Comparison of ENCODE assay signal across 25 mouse cellular contexts in genomic region chr2:52585384-52585783, GRCm38 (mm10).
DNase-seq lines count a peak whose midpoint lies in the region; ATAC-seq lines count a peak whose summit lies in the region.
"Had no signal": no experiment of that assay in that cellular context is flagged by ENCODE, and none has a peak within 500 bp of the region (broad histone marks: within the 10 kb centered on the region; RNA-seq: fewer than 3 reads in every experiment).

No protein-coding gene starts in this region.

- no peaks in the 10 kb centered on the region for H3K27me3 ChIP-seq in liver, embryonic 12.5 days (replicated peaks)
- no peaks in the 10 kb centered on the region for H3K27me3 ChIP-seq in liver, embryonic 15.5 days
- no peaks in the 10 kb centered on the region for H3K27me3 ChIP-seq in kidney, embryonic 16.5 days (ENCODE audit: insufficient read depth, low read length)
- H3K27me3 ChIP-seq: forebrain, embryonic 13.5 days; heart, embryonic 12.5 days; heart, embryonic 15.5 days; hindbrain, embryonic 12.5 days; hindbrain, embryonic 15.5 days; Patski had no signal

- peaks cover 59% of the 10 kb centered on the region for H3K4me1 ChIP-seq in liver, embryonic 12.5 days
- peaks cover 48% of the 10 kb centered on the region for H3K4me1 ChIP-seq in liver, embryonic 15.5 days (replicated peaks)
- peaks cover 2% of the 10 kb centered on the region; the same call in 1 of the 2 replicates for H3K4me1 ChIP-seq in kidney, embryonic 16.5 days (ENCODE audit: insufficient read depth, low read length)

- H3K4me3 ChIP-seq in liver, embryonic 12.5 days = no peak overlapping the region
- H3K4me3 ChIP-seq in liver, embryonic 15.5 days (replicated peaks) = no peak overlapping the region
- H3K4me3 ChIP-seq in kidney, embryonic 16.5 days (ENCODE audit: low read length) = no peak overlapping the region
- H3K4me3 ChIP-seq: forebrain, embryonic 10.5 days; forebrain, embryonic 13.5 days; heart, embryonic 12.5 days; heart, embryonic 15.5 days; hindbrain, embryonic 12.5 days; hindbrain, embryonic 15.5 days had no signal

- 29% methylated on average over 4 of the region's 4 CpGs for WGBS in liver, embryonic 12.5 days (ENCODE audit: insufficient replicate concordance)
- 24% methylated on average over 4 of the region's 4 CpGs for WGBS in liver, embryonic 15.5 days (ENCODE audit: insufficient replicate concordance)
- WGBS in kidney, embryonic 16.5 days = 76% methylated on average over 4 of the region's 4 CpGs

- H3K9ac ChIP-seq in liver, embryonic 12.5 days = no peak overlapping the region
- H3K9ac ChIP-seq in liver, embryonic 15.5 days = no peak overlapping the region
- H3K9ac ChIP-seq in kidney, embryonic 16.5 days (replicated peaks; ENCODE audit: low read length) = no peak overlapping the region
- H3K9ac ChIP-seq: forebrain, embryonic 13.5 days; heart, embryonic 12.5 days; heart, embryonic 15.5 days; hindbrain, embryonic 12.5 days; hindbrain, embryonic 15.5 days had no signal

- peak; percentile 75; the same call in 1 of the 2 replicates for ATAC-seq in liver, embryonic 12.5 days
- ATAC-seq in liver, embryonic 15.5 days (ENCODE audit: insufficient read depth) = peak; percentile 57
- ATAC-seq in megakaryocyte progenitor cell, adult 5-6 weeks (replicated peaks; ENCODE audit: poor library complexity) = peak; percentile 37; the same call in 1 of the 2 replicates
- ATAC-seq in kidney, embryonic 16.5 days (ENCODE audit: low FRiP score, low TSS enrichment) = no peak
- ATAC-seq: CD4-positive, CD25-positive, alpha-beta regulatory T cell, adult 4 months; forebrain, embryonic 13.5 days; forebrain, embryonic 16.5 days; Patski had no signal

- H3K27ac ChIP-seq in liver, embryonic 12.5 days = peak overlapping the region; percentile 45; the same call in 1 of the 2 replicates
- no peak overlapping the region for H3K27ac ChIP-seq in liver, embryonic 15.5 days (replicated peaks)
- H3K27ac ChIP-seq in kidney, embryonic 16.5 days (ENCODE audit: low read length) = no peak overlapping the region
- H3K27ac ChIP-seq: forebrain, embryonic 10.5 days; forebrain, embryonic 13.5 days; heart, embryonic 15.5 days; hindbrain, embryonic 12.5 days; hindbrain, embryonic 15.5 days had no signal

- H3K36me3 ChIP-seq in liver, embryonic 12.5 days = no peaks in the 10 kb centered on the region
- no peaks in the 10 kb centered on the region for H3K36me3 ChIP-seq in liver, embryonic 15.5 days (replicated peaks)
- no peaks in the 10 kb centered on the region for H3K36me3 ChIP-seq in kidney, embryonic 16.5 days (ENCODE audit: insufficient read depth, low read length)
- H3K36me3 ChIP-seq: forebrain, embryonic 10.5 days; heart, embryonic 12.5 days; heart, embryonic 15.5 days; hindbrain, embryonic 12.5 days; hindbrain, embryonic 15.5 days had no signal

- H3K4me2 ChIP-seq in liver, embryonic 12.5 days = peak overlapping the region; percentile 1; the same call in 1 of the 2 replicates
- H3K4me2 ChIP-seq in liver, embryonic 15.5 days = no peak overlapping the region
- H3K4me2 ChIP-seq in kidney, embryonic 16.5 days (replicated peaks; ENCODE audit: low read depth, low read length) = no peak overlapping the region
- H3K4me2 ChIP-seq: forebrain, embryonic 13.5 days; heart, embryonic 12.5 days; heart, embryonic 15.5 days; hindbrain, embryonic 12.5 days; hindbrain, embryonic 15.5 days had no signal

- H3K9me3 ChIP-seq in liver, embryonic 12.5 days (replicated peaks) = no peaks in the 10 kb centered on the region
- no peaks in the 10 kb centered on the region for H3K9me3 ChIP-seq in liver, embryonic 15.5 days (replicated peaks)
- peaks cover 4% of the 10 kb centered on the region; the same call in 1 of the 2 replicates for H3K9me3 ChIP-seq in kidney, embryonic 16.5 days (ENCODE audit: low read length)
- H3K9me3 ChIP-seq: forebrain, embryonic 10.5 days; forebrain, embryonic 13.5 days; heart, embryonic 12.5 days; heart, embryonic 15.5 days; hindbrain, embryonic 12.5 days; hindbrain, embryonic 15.5 days had no signal

- peak; percentile 14 for DNase-seq in liver
- no peak for DNase-seq in heart, adult 8-10 months (ENCODE audit: low spot score)
- DNase-seq in heart, postnatal 4 days = no peak
- no peak for DNase-seq in right cerebral cortex, postnatal 10 days (ENCODE audit: low spot score in 2 of 2)
- DNase-seq: adrenal gland, postnatal 10 days; adrenal gland, postnatal 36 days; cerebellum, adult 18-20 months; cerebellum, adult 9-10 months; cerebellum, postnatal 14 days; gastrocnemius, postnatal 10 days; gastrocnemius, postnatal 36 days; heart, postnatal 10 days had no signal
